Mouse (Mus musculus): ENCODE results near the gene Cntf.

DNA sequence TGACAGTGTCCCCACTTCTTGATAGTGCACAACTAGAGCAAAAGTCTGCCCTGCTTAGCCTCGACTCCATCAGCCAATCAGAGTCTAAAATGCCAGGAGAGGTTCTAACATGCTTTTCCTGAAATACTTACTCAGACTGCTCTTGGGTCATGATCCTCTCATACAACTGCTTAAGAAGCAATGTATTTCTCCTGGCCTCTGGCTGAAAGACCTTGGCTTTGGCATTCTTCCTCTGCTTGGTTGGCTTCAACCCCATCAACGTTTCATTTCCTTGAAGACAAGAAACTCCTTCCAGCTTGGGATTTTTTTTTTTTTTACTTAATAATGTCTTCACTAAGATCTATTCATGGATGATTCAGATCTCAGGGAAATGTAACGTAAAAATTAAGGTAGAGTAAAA, 9.1 kb downstream of the Cntf start:
- no peak for TF ChIP-seq POLR2A (IDR thresholded peaks at IDR 0.05; ENCODE audit: borderline replicate concordance, extremely low read depth, insufficient read depth, insufficient read length, poor library complexity, severe bottlenecking)
- no peak for TF ChIP-seq CTCF (IDR thresholded peaks at IDR 0.05; ENCODE audit: borderline replicate concordance, extremely low read depth, insufficient read depth, insufficient read length)
